Mouse (Mus musculus) layer of hippocampus, adult 8-10 months (tissue): ENCODE data around the gene Gm49403. TPM values are rescaled to one million over a fixed set of nuclear protein-coding genes. Genes with fewer than 3 reads are reported as not detected.
"Not testable (repeated sequence)": the region's sequence is repeated elsewhere in the genome, so short reads cannot be mapped to it uniquely, and the experiment has no call there.

Experiments
- DNase-seq, 2 experiments: peaks; one replicate each; pipeline ENCODE4 v3.0.0; 2022; ENCODE audit warnings: low spot score in 2 of 2
- total RNA-seq, 4 experiments: library from RNA; stranded (reverse); gene quantifications; 2 replicates each; pipeline ENCODE4 v1.2.4; 2022

Gene Gm49403
- not detected for total RNA-seq

- no peak for DNase-seq
Measured at GRCm38 (mm10) chr19:8883616-8884015, at the start of gene Gm49403, which contains the start of gene Lbhd1. Gene Gm49403 (plus strand): TSS chr19:8883930. Gene Lbhd1 (plus strand): TSS chr19:8883732.

DNA sequence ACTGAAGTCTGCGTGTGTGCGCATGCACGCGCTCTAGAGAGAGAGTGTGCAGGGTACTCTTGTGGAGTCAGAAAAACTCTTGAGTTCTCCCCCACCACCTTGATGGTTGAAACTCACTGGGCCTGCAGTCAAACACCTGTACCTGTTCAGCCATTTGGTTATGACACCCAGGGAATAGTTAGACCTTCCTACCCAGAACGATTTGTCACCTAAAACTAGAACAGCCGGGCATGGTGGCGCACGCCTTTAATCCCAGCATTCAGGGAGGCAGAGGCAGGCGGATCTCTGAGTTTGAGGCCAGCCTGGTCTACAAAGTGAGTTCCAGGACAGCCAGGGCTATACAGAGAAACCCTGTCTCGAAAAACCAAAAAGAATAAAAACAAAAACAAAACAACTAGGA, 47.4 kb upstream of the Gm49403 start:
- not testable (repeated sequence) for DNase-seq

DNA sequence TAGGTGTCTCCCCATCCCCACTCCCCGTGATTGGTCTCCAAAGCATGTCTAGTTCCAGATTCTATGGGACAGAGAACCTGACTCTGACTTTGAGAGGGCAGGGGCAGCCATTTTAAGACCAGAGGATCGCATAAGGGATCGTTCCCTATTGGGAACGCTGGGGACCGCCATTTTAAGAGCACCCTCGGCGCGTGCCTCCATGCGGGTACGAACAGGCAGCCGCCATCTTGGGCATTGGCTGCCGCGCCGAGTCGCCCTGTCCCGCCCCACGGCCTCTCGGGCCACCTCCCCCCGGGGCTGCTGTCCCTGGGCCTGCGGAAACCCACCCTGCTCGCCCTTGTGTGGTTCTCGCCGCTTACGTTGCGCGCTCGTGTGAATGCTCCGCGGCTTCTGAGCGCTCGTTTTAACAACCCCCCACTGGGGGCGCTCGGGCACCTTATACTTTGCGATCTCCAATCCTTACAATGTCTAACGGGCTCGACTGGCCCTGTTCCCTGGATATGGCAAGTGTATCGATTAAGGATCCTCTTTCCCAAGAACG, 46.4 kb upstream of the Gm49403 start, which contains the start of gene Bscl2:
Gene Bscl2 (plus strand): TSS at position 217 of the 541 bp plus-strand sequence.
- DNase-seq, result peak; percentile 87 to 89

- DNase-seq, result no peak
Measured at GRCm38 (mm10) chr19:8838041-8838730, 45.5 kb upstream of the Gm49403 start.

DNA sequence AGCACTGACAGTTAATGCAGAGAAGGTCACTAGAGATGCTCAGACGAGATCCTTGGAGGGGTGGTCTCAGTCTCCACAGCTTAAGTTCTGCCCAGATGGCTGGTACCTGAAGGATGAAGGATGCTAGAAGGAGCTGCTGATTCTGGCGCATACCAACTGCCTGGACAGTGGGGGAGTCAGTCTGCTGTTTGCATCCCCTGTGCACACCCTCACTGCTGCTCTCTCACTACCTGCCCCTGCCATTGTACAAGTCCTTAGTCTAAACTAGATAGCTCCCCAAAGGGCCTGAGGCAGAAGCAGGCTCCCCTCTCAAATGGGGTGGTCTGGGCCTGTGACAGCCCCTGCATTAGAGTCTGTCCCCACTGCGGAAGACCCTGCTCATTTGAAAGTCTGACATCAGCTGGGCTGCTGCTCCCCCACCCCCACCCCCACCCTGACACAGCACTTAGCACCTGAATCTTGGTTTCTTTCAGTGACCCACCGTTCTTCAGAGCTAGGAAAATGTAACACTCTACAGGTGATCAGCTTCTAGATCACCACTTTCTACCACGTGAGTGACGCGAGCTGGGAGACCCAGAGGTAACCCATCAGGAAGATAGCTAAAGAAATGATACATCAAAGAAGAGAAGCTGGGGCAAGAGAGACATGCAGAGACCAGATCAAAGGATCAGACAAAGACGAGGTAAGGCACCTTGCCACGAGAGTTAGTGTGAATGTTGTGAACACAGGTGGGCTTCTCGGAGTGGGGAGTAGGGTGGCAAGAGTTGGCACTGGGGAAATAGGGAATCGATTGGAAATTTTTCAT, 44.4 kb upstream of the Gm49403 start, which contains the start of gene Gng3:
Gene Gng3 (minus strand): TSS at position 92 of the 805 bp plus-strand sequence.
- peak; percentile 85 to 86 for DNase-seq

GRCm38 (mm10) chr19:8839908-8840791, 43.6 kb upstream of the Gm49403 start:
- peak; percentile 73 for DNase-seq

DNA sequence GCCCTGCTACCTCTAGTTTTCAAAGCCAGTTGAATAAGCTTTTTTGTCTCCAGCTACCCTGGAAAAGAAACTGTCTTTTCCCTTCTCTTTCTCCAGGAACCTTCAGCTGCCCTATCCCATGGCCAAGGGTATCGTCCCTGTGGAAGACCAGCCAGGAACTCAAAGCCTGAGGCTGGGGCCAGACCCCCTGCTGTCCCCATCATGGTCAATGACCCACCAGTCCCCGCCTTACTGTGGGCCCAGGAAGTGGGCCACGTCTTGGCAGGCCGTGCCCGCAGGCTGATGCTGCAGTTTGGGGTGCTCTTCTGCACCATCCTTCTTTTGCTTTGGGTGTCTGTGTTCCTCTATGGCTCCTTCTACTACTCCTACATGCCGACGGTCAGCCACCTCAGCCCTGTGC, 42.7 kb upstream of the Gm49403 start:
- no peak for DNase-seq

GRCm38 (mm10) chr19:8842961-8843360, 40.8 kb upstream of the Gm49403 start:
- DNase-seq, result no peak

DNA sequence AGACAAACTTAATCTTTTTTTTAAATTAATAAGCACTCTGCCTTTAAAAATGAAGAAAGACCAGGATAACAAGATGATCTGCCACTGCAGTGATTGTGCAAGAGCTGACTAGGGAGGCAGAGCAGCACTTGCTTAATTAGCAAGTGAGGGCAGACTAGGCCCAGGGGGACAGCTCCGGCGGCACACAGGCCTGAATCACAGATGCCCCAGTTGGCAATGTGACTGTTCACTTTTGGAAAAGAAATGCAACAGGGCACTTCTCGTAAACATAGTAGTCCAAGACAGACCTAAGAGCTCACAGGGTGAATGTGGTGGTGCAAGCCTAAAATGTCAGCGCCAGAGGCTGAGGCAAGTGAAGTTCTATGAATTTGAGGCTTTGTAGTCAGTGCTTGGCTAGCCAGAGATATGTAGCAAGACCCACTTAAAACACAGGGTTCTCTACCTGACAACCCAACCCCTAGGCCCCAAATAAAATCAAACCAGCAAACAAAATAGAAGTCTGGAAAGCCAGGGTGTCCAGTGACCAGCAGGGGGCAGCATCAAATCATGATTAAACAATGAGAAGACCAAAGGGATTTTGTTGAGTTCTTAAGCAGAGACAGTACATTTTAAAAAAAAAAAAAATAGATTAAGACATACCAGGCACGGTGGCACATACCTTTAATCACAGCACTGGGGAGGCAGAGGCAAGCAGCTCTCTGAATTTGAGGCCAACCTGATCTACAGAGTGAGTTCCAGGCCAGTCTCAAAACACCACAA, 39.2 kb upstream of the Gm49403 start:
- DNase-seq, result peak in 1 of 2 experiments; percentile 80

GRCm38 (mm10) chr19:8848356-8848755, 35.4 kb upstream of the Gm49403 start:
- DNase-seq, result no peak

DNA sequence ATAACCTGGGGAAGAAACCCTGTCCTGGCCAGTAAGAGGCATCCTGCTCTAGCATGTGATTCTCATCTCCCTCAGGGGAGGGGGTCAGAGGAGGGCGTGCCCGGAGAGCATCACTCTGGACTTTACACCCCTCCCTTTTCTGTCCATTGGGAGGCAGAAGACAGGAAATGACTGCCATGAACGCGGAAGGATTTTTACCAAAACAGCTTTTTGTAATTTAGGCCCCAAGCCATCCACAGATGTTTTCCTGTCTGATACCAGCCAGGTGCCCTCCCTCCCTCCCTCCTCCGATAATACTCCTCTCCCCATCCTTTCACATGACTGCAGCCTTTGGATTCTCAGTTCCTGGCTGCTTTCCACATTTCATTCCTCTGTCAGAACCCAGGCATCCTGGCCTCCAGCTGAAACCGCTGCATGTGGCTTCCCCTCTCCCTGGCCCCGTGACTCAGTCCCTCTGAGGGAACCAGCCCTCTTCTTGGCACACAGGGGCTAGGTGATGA, 33.3 kb upstream of the Gm49403 start, which contains the start of gene Lrrn4cl:
Gene Lrrn4cl (plus strand): TSS at position 367 of the 500 bp plus-strand sequence.
- DNase-seq, result no peak

GRCm38 (mm10) chr19:8851639-8852038, 32.1 kb upstream of the Gm49403 start:
- no peak for DNase-seq

- no peak for DNase-seq
Measured at GRCm38 (mm10) chr19:8852236-8852928, 31.3 kb upstream of the Gm49403 start.

DNA sequence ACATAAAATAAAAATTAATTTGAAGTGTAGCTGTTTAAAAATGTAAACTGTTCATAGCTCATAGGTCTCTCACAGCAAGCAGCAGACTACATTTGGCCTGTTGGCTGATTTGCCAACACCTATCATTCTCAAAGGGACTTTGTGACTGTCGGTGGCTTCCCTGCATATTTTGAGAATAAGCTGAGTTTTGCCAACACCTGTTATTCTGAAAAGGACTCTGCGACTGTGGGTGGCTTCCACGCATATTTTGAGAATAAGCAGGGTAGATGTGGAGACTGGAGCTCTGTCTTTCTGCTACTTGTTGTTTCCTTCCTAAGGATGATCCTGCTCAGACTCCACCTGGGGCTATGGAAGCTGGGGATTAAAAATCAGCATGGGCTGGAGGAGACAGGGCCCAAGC, 30.6 kb upstream of the Gm49403 start:
- DNase-seq, result no peak

GRCm38 (mm10) chr19:8857689-8858088, 26.0 kb upstream of the Gm49403 start:
- no peak for DNase-seq

DNA sequence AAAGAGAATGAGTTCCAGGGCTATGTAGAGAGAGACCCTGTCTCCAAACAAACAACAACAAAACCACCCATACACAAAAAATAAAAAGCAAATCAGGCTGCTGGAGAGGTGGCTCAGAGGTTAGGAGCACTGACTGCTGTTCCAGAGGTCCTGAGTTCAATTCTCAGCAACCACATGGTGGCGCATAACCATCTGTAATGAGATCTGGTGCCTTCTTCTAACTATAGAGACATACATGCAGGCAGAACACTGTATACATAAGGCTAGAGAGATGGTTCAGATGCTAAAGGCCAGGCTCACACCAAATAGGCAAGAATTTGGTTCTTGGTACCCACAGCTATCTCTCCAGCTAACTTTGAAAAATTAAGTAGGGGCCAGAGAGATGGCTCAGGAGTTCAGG, 24.7 kb upstream of the Gm49403 start:
- no peak for DNase-seq

- DNase-seq, result no peak
Measured at GRCm38 (mm10) chr19:8864265-8864664, 19.5 kb upstream of the Gm49403 start.

DNA sequence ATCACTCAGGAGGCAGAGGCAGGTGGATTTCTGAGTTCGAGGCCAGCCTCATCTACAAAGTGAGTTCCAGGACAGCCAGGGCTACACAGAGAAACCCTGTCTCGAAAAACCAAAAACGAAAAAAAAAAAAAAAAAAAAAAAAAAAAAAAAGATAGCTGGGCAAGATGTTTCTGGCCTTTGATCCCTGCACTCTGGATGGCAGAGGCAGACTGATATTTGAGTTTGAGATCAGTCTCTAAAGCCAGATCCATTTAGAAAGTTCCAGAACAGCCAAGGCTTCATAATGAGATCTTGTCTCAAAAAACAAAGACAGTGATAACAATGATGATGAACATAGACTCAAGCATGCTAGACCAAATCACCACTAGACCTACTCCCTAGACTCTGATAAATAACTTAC, 13.3 kb upstream of the Gm49403 start:
- not testable (repeated sequence) for DNase-seq

DNA sequence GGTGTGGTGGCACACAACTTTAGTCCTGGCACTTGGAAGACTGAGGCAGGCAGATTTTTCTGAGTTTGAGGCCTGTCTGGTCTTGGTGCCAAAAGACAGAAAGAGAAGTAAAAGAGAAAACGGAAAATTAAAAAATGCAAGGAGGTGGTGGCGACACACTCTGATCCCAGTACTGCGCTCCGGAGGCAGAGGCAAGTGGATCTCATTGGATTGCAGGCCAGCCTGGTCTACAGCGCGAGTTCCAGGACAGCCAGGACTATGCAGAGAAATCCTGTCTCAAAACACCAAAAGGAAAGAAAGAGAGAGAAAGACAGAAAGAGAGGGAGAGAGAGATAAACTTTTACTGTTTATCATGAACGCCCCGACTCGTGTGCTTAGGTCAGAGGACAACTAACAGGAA, 12.9 kb upstream of the Gm49403 start:
- DNase-seq, result no peak
